In the genomic region with DNA sequence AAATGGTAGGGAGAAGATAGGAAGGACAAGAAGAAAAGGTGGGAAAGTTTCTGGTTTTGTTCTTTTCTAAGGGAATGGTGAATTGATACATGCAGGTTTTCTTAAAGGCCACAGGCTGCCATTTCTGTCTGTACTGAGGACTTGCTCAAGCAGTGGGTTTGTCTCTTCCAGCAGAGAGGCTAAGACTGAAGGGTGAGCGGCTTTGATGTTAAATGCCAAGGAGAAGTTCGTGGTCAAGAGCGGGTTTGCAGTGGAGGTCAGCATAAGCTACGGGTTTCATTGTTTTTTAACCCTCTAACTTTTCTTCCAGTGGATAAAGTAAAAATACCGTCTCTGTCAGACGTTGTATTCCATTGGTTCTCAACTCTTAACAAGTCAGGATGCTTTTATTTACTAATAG, we compare ENCODE assay signal across 17 mouse cellular contexts. TPM values are rescaled to one million over a fixed set of nuclear protein-coding genes. Genes with fewer than 3 reads are reported as not detected.
DNase-seq lines count a peak whose midpoint lies in the region; ATAC-seq lines count a peak whose summit lies in the region.
"Had no signal": no experiment of that assay in that cellular context is flagged by ENCODE, and none has a peak within 500 bp of the region (broad histone marks: within the 10 kb centered on the region; RNA-seq: fewer than 3 reads in every experiment).

No protein-coding gene starts in this region.

- H3K36me3 ChIP-seq in liver, embryonic 13.5 days = peaks cover 15% of the 10 kb centered on the region
- no peaks in the 10 kb centered on the region for H3K36me3 ChIP-seq in forebrain, embryonic 11.5 days (ENCODE audit: control insufficient read depth, insufficient read depth, low read length)

- H3K9me3 ChIP-seq in liver, embryonic 13.5 days (replicated peaks) = no peaks in the 10 kb centered on the region
- no peaks in the 10 kb centered on the region for H3K9me3 ChIP-seq in forebrain, embryonic 11.5 days (ENCODE audit: control insufficient read depth, low read length)
- H3K9me3 ChIP-seq: embryonic facial prominence, embryonic 10.5 days; embryonic facial prominence, embryonic 12.5 days; forebrain, embryonic 12.5 days had no signal

- no peak overlapping the region for H3K4me3 ChIP-seq in liver, embryonic 13.5 days (replicated peaks)
- no peak overlapping the region for H3K4me3 ChIP-seq in forebrain, embryonic 11.5 days (ENCODE audit: low read depth, low read length)
- H3K4me3 ChIP-seq: embryonic facial prominence, embryonic 10.5 days; embryonic facial prominence, embryonic 12.5 days; forebrain, embryonic 12.5 days had no signal

- no peaks in the 10 kb centered on the region for H3K27me3 ChIP-seq in liver, embryonic 13.5 days
- H3K27me3 ChIP-seq in forebrain, embryonic 11.5 days (ENCODE audit: control insufficient read depth, insufficient read depth, low read length) = no peaks in the 10 kb centered on the region
- H3K27me3 ChIP-seq: embryonic facial prominence, embryonic 12.5 days; forebrain, embryonic 12.5 days had no signal

- peaks cover 60% of the 10 kb centered on the region for H3K4me1 ChIP-seq in liver, embryonic 13.5 days (replicated peaks)
- H3K4me1 ChIP-seq in forebrain, embryonic 11.5 days (replicated peaks; ENCODE audit: control insufficient read depth, insufficient read depth, low read length) = peaks cover 17% of the 10 kb centered on the region

- no peak overlapping the region for H3K9ac ChIP-seq in liver, embryonic 13.5 days
- no peak overlapping the region for H3K9ac ChIP-seq in forebrain, embryonic 11.5 days (ENCODE audit: low read length)
- H3K9ac ChIP-seq: embryonic facial prominence, embryonic 12.5 days; forebrain, embryonic 12.5 days had no signal

- WGBS in liver, embryonic 13.5 days (ENCODE audit: insufficient replicate concordance) = 64% methylated on average over 6 of the region's 6 CpGs
- WGBS in forebrain, embryonic 11.5 days = 93% methylated on average over 6 of the region's 6 CpGs

- no peak overlapping the region for H3K4me2 ChIP-seq in liver, embryonic 13.5 days
- H3K4me2 ChIP-seq in forebrain, embryonic 11.5 days (ENCODE audit: low read depth, low read length, severe bottlenecking) = no peak overlapping the region
- H3K4me2 ChIP-seq: embryonic facial prominence, embryonic 12.5 days; forebrain, embryonic 12.5 days had no signal

- DNase-seq in adrenal gland, adult (ENCODE audit: inconsistent age in 2 of 2, low spot score in 1 of 2) = peak; percentile 72 to 86
- DNase-seq in adrenal gland, postnatal 25 days = no peak
- peak; percentile 56 for DNase-seq in adrenal gland, postnatal 10 days
- DNase-seq in adrenal gland, adult 8-10 months = no peak
- no peak for DNase-seq in liver, embryonic 13.5 days
- DNase-seq in liver = no peak
- no peak for DNase-seq in forebrain, embryonic 11.5 days (ENCODE audit: low spot score)
- DNase-seq: cerebellum, adult 11-12 months; cerebellum, adult 2 months; cerebellum, adult 9-10 months; cerebellum, postnatal 10 days; cerebellum, postnatal 25 days had no signal

- ATAC-seq in liver, embryonic 13.5 days (ENCODE audit: low read depth) = no peak
- ATAC-seq in forebrain, embryonic 11.5 days (replicated peaks; ENCODE audit: low FRiP score) = no peak
- ATAC-seq: forebrain, embryonic 14.5 days; forebrain, embryonic 16.5 days had no signal

- H3K27ac ChIP-seq in liver, embryonic 13.5 days = peak overlapping the region; percentile 44; the same call in 1 of the 2 replicates
- H3K27ac ChIP-seq in forebrain, embryonic 11.5 days (ENCODE audit: low read depth, low read length) = no peak overlapping the region
- H3K27ac ChIP-seq: embryonic facial prominence, embryonic 10.5 days; embryonic facial prominence, embryonic 12.5 days; forebrain, embryonic 12.5 days had no signal

RNA-seq across cellular contexts. Expression of gene Lrrc8d, which starts 36.6 kb away (rescaled TPM):
- 99.7 and 124 TPM in 2 replicates for total RNA-seq in adrenal gland, postnatal 25 days (2021)
- 10 to 100 TPM; 61.3 to 77.2 TPM for total RNA-seq in adrenal gland, postnatal 10 days (2021)
- 100 to 1,000 TPM; 129 to 144 (median 136) TPM for total RNA-seq in adrenal gland, adult 8-10 months (2022)
- 9.4 and 11.4 TPM in 2 replicates for polyA plus RNA-seq in liver, embryonic 13.5 days (2015; fragmentation: Nextera tagmentation; extraction: Ambion mirVana)
- polyA plus RNA-seq in forebrain, embryonic 11.5 days (2014; fragmentation: Nextera tagmentation; extraction: Ambion mirVana) = 26.8 and 28.9 TPM in 2 replicates

Comparison
In these comparisons a context has a peak if more than half of its experiments do, and no peak if none do; other contexts are left out.
1. DNase-seq: peak in adrenal gland, adult (2 of 2) and adrenal gland, postnatal 10 days (single experiment); none in adrenal gland, postnatal 25 days (single experiment), adrenal gland, adult 8-10 months (single experiment), liver, embryonic 13.5 days (single experiment), liver (single experiment) and forebrain, embryonic 11.5 days (single experiment).